Mouse (Mus musculus) gastrocnemius, postnatal 25 days (tissue): Measurements from ENCODE around the gene Poc5. TPM values are rescaled to one million over a fixed set of nuclear protein-coding genes. Genes with fewer than 3 reads are reported as not detected.

Experiments used
- DNase-seq: peaks from one replicate; pipeline ENCODE4 v3.0.0; 2022
- long read RNA-seq, 2 experiments: library from polyadenylated mRNA; stranded (forward); transcript quantifications; one replicate each; pipeline ENCODE4 v2.0.0; 2021
- total RNA-seq, 2 experiments: library from RNA; stranded (reverse); gene quantifications; 1 replicate in 1 of 2; 2 replicates in 1 of 2; pipeline ENCODE4 v1.2.3; 2021

Poc5 gene
- 1 to 10 TPM; 6.0 to 6.3 TPM for total RNA-seq
- long read RNA-seq, experiment 1, full-length matches to known transcripts: 4 of 9 reads
- long read RNA-seq, experiment 1, partial matches to known transcripts: 3 of 9 reads
- long read RNA-seq, experiment 1, other reads (novel, unspliced or antisense): 2 of 9 reads
- long read RNA-seq, experiment 2, full-length matches to known transcripts: 8 of 10 reads
- long read RNA-seq, experiment 2, partial matches to known transcripts: 0 of 10 reads
- long read RNA-seq, experiment 2, other reads (novel, unspliced or antisense): 2 of 10 reads

GRCm38 (mm10) chr13:96388042-96388888 lies at the start of gene Poc5:
TSS of gene Poc5 (plus strand) at chr13:96388294.
- DNase-seq: peak; percentile 98

GRCm38 (mm10) chr13:96341461-96341860 lies 46.6 kb upstream of the Poc5 start:
- no peak for DNase-seq

GRCm38 (mm10) chr13:96344778-96345177 lies 43.3 kb upstream of the Poc5 start:
- DNase-seq: no peak

GRCm38 (mm10) chr13:96346581-96346980 lies 41.5 kb upstream of the Poc5 start:
- no peak for DNase-seq

GRCm38 (mm10) chr13:96350207-96350606 lies 37.9 kb upstream of the Poc5 start:
- DNase-seq: no peak

- DNase-seq: no peak
These were observed 36.8 kb upstream of the Poc5 start for GRCm38 (mm10) chr13:96351264-96351663.

- no peak for DNase-seq
These were observed 12.6 kb upstream of the Poc5 start for GRCm38 (mm10) chr13:96375519-96375918.

GRCm38 (mm10) chr13:96376871-96377270 lies 11.2 kb upstream of the Poc5 start:
- peak; percentile 63 for DNase-seq

GRCm38 (mm10) chr13:96377883-96378282 lies 10.2 kb upstream of the Poc5 start:
- no peak for DNase-seq

GRCm38 (mm10) chr13:96389301-96389700 lies 1.2 kb downstream of the Poc5 start:
- no peak for DNase-seq

- no peak for DNase-seq
These were observed 13.2 kb downstream of the Poc5 start for GRCm38 (mm10) chr13:96401251-96401650.

- DNase-seq: no peak
These were observed 17.4 kb downstream of the Poc5 start for GRCm38 (mm10) chr13:96405518-96405917.

- DNase-seq: no peak
These were observed 18.9 kb downstream of the Poc5 start for GRCm38 (mm10) chr13:96407040-96407439.

- no peak for DNase-seq
These were observed 20.7 kb downstream of the Poc5 start for GRCm38 (mm10) chr13:96408786-96409185.

- DNase-seq: no peak
These were observed 26.3 kb downstream of the Poc5 start for GRCm38 (mm10) chr13:96414384-96414783.

- DNase-seq: no peak
These were observed 28.3 kb downstream of the Poc5 start for GRCm38 (mm10) chr13:96416380-96416779.

GRCm38 (mm10) chr13:96417261-96417813 lies 29.2 kb downstream of the Poc5 start:
- DNase-seq: no peak

GRCm38 (mm10) chr13:96418487-96418886 lies 30.4 kb downstream of the Poc5 start:
- no peak for DNase-seq

- DNase-seq: no peak
These were observed 33.1 kb downstream of the Poc5 start for GRCm38 (mm10) chr13:96421230-96421629.

GRCm38 (mm10) chr13:96424496-96425274 lies 36.6 kb downstream of the Poc5 start:
- no peak for DNase-seq

- no peak for DNase-seq
These were observed 38.0 kb downstream of the Poc5 start for GRCm38 (mm10) chr13:96426044-96426443.

- no peak for DNase-seq
These were observed 40.4 kb downstream of the Poc5 start for GRCm38 (mm10) chr13:96428531-96428930.
